Mouse (Mus musculus): ENCODE data around the gene Gpd2. TPM values are rescaled to one million over a fixed set of nuclear protein-coding genes. Genes with fewer than 3 reads are reported as not detected.

Gpd2 gene
- polyA plus RNA-seq, 1 experiment from 2014 or later, result 28.0 TPM

DNA sequence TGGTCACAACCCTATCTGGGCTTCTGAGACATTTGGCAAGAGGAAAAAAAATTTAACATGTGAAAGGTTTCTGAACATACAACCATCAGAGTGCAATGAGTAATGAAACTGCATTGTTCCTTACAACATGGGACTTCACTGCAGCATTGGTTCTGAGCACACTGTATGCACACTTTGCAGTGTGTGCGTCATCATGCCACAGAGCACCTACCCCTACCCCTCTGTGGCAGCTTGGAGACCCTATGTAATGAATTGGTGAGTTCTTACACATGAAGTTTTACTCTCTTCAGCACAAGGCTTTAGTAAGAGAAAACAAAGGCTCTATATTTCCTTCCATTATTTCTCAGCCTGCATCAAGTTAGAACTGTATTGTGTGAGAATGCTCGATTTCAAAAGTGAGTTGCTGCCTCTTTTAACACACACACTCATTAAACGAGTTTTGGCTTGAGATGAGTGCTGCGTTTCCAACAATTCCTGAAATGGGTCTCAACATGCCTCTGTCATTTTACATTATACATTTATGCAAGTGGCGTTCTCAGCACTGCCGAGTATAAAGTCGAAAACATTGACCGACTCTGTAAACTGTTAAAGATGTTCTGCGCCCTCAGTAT lies 177.2 kb downstream of the Gpd2 start:
- no peak overlapping the region for H3K4me3 ChIP-seq
- WGBS, result 90% methylated on average over 9 of the region's 9 CpGs
- H3K27me3 ChIP-seq, result no peaks in the 10 kb centered on the region
- H3K4me1 ChIP-seq (replicated peaks), result no peaks in the 10 kb centered on the region
- no peak for ATAC-seq (ENCODE audit: low FRiP score, low read depth)
- no peaks in the 10 kb centered on the region for H3K9me3 ChIP-seq
- H3K9ac ChIP-seq, result no peak overlapping the region
- H3K27ac ChIP-seq (replicated peaks), result no peak overlapping the region
- no peaks in the 10 kb centered on the region for H3K36me3 ChIP-seq
- no peak overlapping the region for H3K4me2 ChIP-seq

DNA sequence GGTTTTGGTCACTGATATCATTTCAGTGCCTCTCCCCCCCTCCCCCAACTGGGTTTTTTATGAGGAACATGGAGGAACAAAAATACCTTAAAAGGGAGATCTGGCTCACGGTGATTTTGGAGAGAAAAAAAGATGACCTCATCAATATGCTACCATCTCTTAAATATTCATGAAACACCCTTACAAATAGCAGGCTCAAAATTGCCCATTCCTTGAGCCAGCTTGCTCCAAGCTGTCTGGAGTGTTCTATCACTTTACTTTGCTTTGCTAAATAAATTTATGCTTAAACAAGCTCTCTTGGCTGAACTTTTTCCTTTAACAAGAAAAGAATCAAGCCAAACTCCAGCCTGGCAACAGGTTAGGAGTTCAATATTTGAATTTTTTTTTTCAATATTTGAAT lies 179.3 kb downstream of the Gpd2 start:
- Histone ChIP-seq H3K9me3 (no peaks in the 10 kb centered on the region), H3K4me1 (replicated peaks) (no peaks in the 10 kb centered on the region), H3K27ac (replicated peaks) (no peak overlapping the region), H3K36me3 (no peaks in the 10 kb centered on the region), H3K4me2 (no peak overlapping the region), H3K4me3 (no peak overlapping the region), H3K27me3 (no peaks in the 10 kb centered on the region), H3K9ac (no peak overlapping the region)
- no peak for ATAC-seq (ENCODE audit: low FRiP score, low read depth)
- WGBS, result 6% methylated on average over 1 of the region's 1 CpGs

Other genes with a start within 250 kb of the Gpd2 start
- 16.6 and 24.7 TPM in 2 replicates for gene Nr4a2, start 113.6 kb upstream of the Gpd2 start, polyA plus RNA-seq (2015; fragmentation: Nextera tagmentation; extraction: Ambion mirVana)